Mouse (Mus musculus) liver, embryonic 14.5 days (tissue): ENCODE data around the gene Anp32b.

Source experiments
- CTCF ChIP-seq: IDR thresholded peaks from 2 replicates; pipeline ENCODE4 v1.5.1; 2016; ENCODE audit warnings: antibody characterized with exemption, low read depth, control low read depth
- EP300 ChIP-seq: IDR thresholded peaks from 2 replicates; pipeline ENCODE4 v1.6.1; 2016; ENCODE audit warnings: antibody characterized with exemption, low read depth

DNA sequence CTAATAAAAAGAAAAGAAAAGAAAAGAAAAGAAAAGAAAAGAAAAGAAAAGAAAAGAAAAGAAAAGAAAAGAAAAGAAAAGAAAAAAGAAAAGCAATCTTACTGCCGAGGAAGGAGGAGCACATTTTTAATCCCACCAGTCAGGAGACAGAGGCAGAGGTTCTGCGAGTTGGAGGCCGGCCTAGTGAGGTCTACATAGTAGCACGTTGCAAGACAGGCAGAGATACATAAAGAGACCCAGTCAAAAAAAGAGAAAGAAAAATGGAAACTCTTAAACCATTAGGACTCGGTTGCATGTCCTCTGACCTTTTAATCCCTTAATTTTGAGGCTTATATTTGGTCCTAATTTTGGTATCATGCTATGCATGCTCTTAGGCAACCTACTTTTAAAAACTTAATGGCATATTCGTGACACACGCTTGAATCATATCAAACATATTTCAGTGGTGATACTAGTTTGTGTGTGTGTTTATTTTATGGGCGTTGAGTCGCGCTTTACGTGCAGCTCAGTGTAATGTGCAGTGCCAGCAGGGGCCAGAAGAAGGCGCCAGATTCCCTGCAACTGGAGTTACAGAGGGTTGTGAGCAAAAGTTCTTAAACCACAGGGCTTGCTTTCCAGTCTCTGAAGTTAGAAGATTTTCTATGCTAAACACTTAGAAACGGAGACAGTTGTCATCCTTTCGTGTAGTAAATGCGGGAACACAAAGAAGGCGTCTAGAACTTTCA is 57.2 kb downstream of the Anp32b start:
- TF ChIP-seq CTCF (peak; percentile 91), EP300 (no peak; the same call in 1 of the 2 replicates)
